Mouse (Mus musculus): ENCODE results near the gene Lpp.

The Lpp gene

GRCm38 (mm10) chr16:24400776-24401175 is 7.5 kb downstream of the Lpp start:
- DNase-seq: no peak

- DNase-seq: no peak
Observed at GRCm38 (mm10) chr16:24402801-24403200, 9.5 kb downstream of the Lpp start.

- no peak for DNase-seq
Observed at GRCm38 (mm10) chr16:24403733-24404380, 10.6 kb downstream of the Lpp start.

GRCm38 (mm10) chr16:24406521-24406920 is 13.2 kb downstream of the Lpp start:
- DNase-seq: no peak

- no peak for DNase-seq
Observed at GRCm38 (mm10) chr16:24411281-24411680, 18.0 kb downstream of the Lpp start.

- DNase-seq: no peak
Observed at GRCm38 (mm10) chr16:24412193-24412592, 18.9 kb downstream of the Lpp start.

GRCm38 (mm10) chr16:24413059-24413458 is 19.8 kb downstream of the Lpp start:
- no peak for DNase-seq

- no peak for DNase-seq
Observed at GRCm38 (mm10) chr16:24418022-24418421, 24.7 kb downstream of the Lpp start.

GRCm38 (mm10) chr16:24420603-24421120 is 27.4 kb downstream of the Lpp start:
- no peak for DNase-seq

- no peak for DNase-seq
Observed at GRCm38 (mm10) chr16:24421687-24422418, 28.5 kb downstream of the Lpp start.

GRCm38 (mm10) chr16:24423196-24423595 is 29.9 kb downstream of the Lpp start:
- no peak for DNase-seq

GRCm38 (mm10) chr16:24423751-24424150 is 30.4 kb downstream of the Lpp start:
- DNase-seq: no peak

GRCm38 (mm10) chr16:24424356-24424977 is 31.2 kb downstream of the Lpp start:
- DNase-seq: no peak

GRCm38 (mm10) chr16:24425816-24426215 is 32.5 kb downstream of the Lpp start:
- no peak for DNase-seq

GRCm38 (mm10) chr16:24427606-24428005 is 34.3 kb downstream of the Lpp start:
- no peak for DNase-seq

GRCm38 (mm10) chr16:24428055-24428454 is 34.7 kb downstream of the Lpp start:
- no peak for DNase-seq

- no peak for DNase-seq
Observed at GRCm38 (mm10) chr16:24428742-24429141, 35.4 kb downstream of the Lpp start.

- no peak for DNase-seq
Observed at GRCm38 (mm10) chr16:24429691-24430090, 36.4 kb downstream of the Lpp start.

GRCm38 (mm10) chr16:24431808-24432207 is 38.5 kb downstream of the Lpp start:
- DNase-seq: no peak

GRCm38 (mm10) chr16:24433563-24433962 is 40.3 kb downstream of the Lpp start:
- DNase-seq: no peak

GRCm38 (mm10) chr16:24434026-24434425 is 40.7 kb downstream of the Lpp start:
- DNase-seq: no peak

- no peak for DNase-seq
Observed at GRCm38 (mm10) chr16:24434531-24435114, 41.3 kb downstream of the Lpp start.

GRCm38 (mm10) chr16:24435115-24435553 is 41.8 kb downstream of the Lpp start:
- no peak for DNase-seq

All from right cerebral cortex, adult 18-20 months (tissue).